Mouse (Mus musculus): ENCODE results near the gene Kdm2b. TPM values are rescaled to one million over a fixed set of nuclear protein-coding genes. Genes with fewer than 3 reads are reported as not detected.

Kdm2b gene
- total RNA-seq, 2 experiments from 2014 or later: 26.0 to 31.7 TPM

- DNase-seq (ENCODE audit: low spot score in 2 of 2): no peak
Observed at GRCm38 (mm10) chr5:122863053-122863452, 126.6 kb downstream of the Kdm2b start.

- no peak for DNase-seq (ENCODE audit: low spot score in 2 of 2)
Observed at GRCm38 (mm10) chr5:122855858-122856257, 133.8 kb downstream of the Kdm2b start.

- no peak for DNase-seq (ENCODE audit: low spot score in 2 of 2)
Observed at GRCm38 (mm10) chr5:122852611-122853010, 137.0 kb downstream of the Kdm2b start.

GRCm38 (mm10) chr5:122850319-122851002 lies 139.2 kb downstream of the Kdm2b start:
- DNase-seq (ENCODE audit: low spot score in 2 of 2): peak; percentile 31 to 70

GRCm38 (mm10) chr5:122849521-122850318 lies 139.9 kb downstream of the Kdm2b start, which contains the start of gene Rnf34:
Gene Rnf34 (plus strand): TSS chr5:122850048.
- peak; percentile 91 to 98 for DNase-seq (ENCODE audit: low spot score in 2 of 2)

- no peak for DNase-seq (ENCODE audit: low spot score in 2 of 2)
Observed at GRCm38 (mm10) chr5:122843799-122844198, 145.8 kb downstream of the Kdm2b start.

GRCm38 (mm10) chr5:122841126-122841525 lies 148.5 kb downstream of the Kdm2b start:
- no peak for DNase-seq (ENCODE audit: low spot score in 2 of 2)

GRCm38 (mm10) chr5:122832996-122833395 lies 156.6 kb downstream of the Kdm2b start:
- DNase-seq (ENCODE audit: low spot score in 2 of 2): no peak

- no peak for DNase-seq (ENCODE audit: low spot score in 2 of 2)
Observed at GRCm38 (mm10) chr5:122832536-122832935, 157.1 kb downstream of the Kdm2b start.

- no peak for DNase-seq (ENCODE audit: low spot score in 2 of 2)
Observed at GRCm38 (mm10) chr5:122825099-122825498, 164.5 kb downstream of the Kdm2b start.

- no peak for DNase-seq (ENCODE audit: low spot score in 2 of 2)
Observed at GRCm38 (mm10) chr5:122824450-122824849, 165.2 kb downstream of the Kdm2b start.

- DNase-seq (ENCODE audit: low spot score in 2 of 2): no peak
Observed at GRCm38 (mm10) chr5:122823976-122824375, 165.6 kb downstream of the Kdm2b start.

- DNase-seq (ENCODE audit: low spot score in 2 of 2): no peak
Observed at GRCm38 (mm10) chr5:122822441-122822840, 167.2 kb downstream of the Kdm2b start.

- DNase-seq (ENCODE audit: low spot score in 2 of 2): no peak
Observed at GRCm38 (mm10) chr5:122821524-122821885, 168.1 kb downstream of the Kdm2b start.

- peak; percentile 87 to 90 for DNase-seq (ENCODE audit: low spot score in 2 of 2)
Observed at GRCm38 (mm10) chr5:122820777-122821523, 168.7 kb downstream of the Kdm2b start, which contains the start of gene Anapc5. Gene Anapc5 (minus strand): TSS chr5:122821339.

Other genes with a start within 250 kb of the Kdm2b start
- gene Camkk2, start 210.4 kb downstream of the Kdm2b start, total RNA-seq (2021): 10 to 100 TPM; 21.1 to 22.5 TPM
- gene Anapc5, start 168.5 kb downstream of the Kdm2b start, total RNA-seq (2021): 100 to 1,000 TPM; 245 TPM
- gene Rnf34, start 139.8 kb downstream of the Kdm2b start, total RNA-seq (2021): 10 to 100 TPM; 17.6 to 20.1 TPM
- gene Orai1, start 25.3 kb upstream of the Kdm2b start, total RNA-seq (2021): 10 to 100 TPM; 46.2 to 53.8 TPM
- not detected for gene Morn3, start 57.2 kb upstream of the Kdm2b start, total RNA-seq (2021)
- gene Tmem120b, start 78.6 kb upstream of the Kdm2b start, total RNA-seq (2021): 10 to 100 TPM; 24.0 to 25.9 TPM
- under 1 TPM; 0.91 to 0.93 TPM for gene Rhof, start 142.9 kb upstream of the Kdm2b start, total RNA-seq (2021)
- gene Setd1b, start 152.4 kb upstream of the Kdm2b start, total RNA-seq (2021): 10 to 100 TPM; 21.0 to 21.4 TPM
- 10 to 100 TPM; 28.3 to 32.2 TPM for gene Psmd9, start 179.6 kb upstream of the Kdm2b start, total RNA-seq (2021)
- gene Hpd, start 192.9 kb upstream of the Kdm2b start, total RNA-seq (2021): 1 to 10 TPM in 1 of 2 experiments, under 1 TPM in 1; 0.42 to 2.4 TPM